Mouse (Mus musculus): ENCODE measurements at regions not wholly inside any gene's neighbourhood (a gene's known extent, or its start where the extent isn't known, plus 50 kb on each side); places are given as distances from the start of the nearest gene placed in this dataset.

- DNase-seq (ENCODE audit: low spot score) = no peak
Measured at GRCm38 (mm10) chr4:39508866-39509265, 58.8 kb downstream of the 1700009N14Rik start.

- DNase-seq (ENCODE audit: low spot score) = no peak
Measured at GRCm38 (mm10) chr4:39527492-39527891, 77.4 kb downstream of the 1700009N14Rik start.

- DNase-seq (ENCODE audit: low spot score) = no peak
Measured at GRCm38 (mm10) chr4:39528661-39529060, 78.6 kb downstream of the 1700009N14Rik start.

GRCm38 (mm10) chr4:39556101-39556763 is 106.1 kb downstream of the 1700009N14Rik start:
- DNase-seq (ENCODE audit: low spot score) = no peak

GRCm38 (mm10) chr4:39597426-39597825 is 147.3 kb downstream of the 1700009N14Rik start:
- no peak for DNase-seq (ENCODE audit: low spot score)

GRCm38 (mm10) chr4:39605046-39605445 is 155.0 kb downstream of the 1700009N14Rik start:
- DNase-seq (ENCODE audit: low spot score) = no peak

- DNase-seq (ENCODE audit: low spot score) = no peak
Measured at GRCm38 (mm10) chr4:39644136-39644535, 194.0 kb downstream of the 1700009N14Rik start.

GRCm38 (mm10) chr4:39644849-39645248 is 194.8 kb downstream of the 1700009N14Rik start:
- no peak for DNase-seq (ENCODE audit: low spot score)

GRCm38 (mm10) chr4:39660538-39660937 is 210.4 kb downstream of the 1700009N14Rik start:
- DNase-seq (ENCODE audit: low spot score) = no peak

GRCm38 (mm10) chr4:39672609-39673008 is 222.5 kb downstream of the 1700009N14Rik start:
- no peak for DNase-seq (ENCODE audit: low spot score)

GRCm38 (mm10) chr4:39695236-39695635 is 245.1 kb downstream of the 1700009N14Rik start:
- no peak for DNase-seq (ENCODE audit: low spot score)

- DNase-seq (ENCODE audit: low spot score) = peak; percentile 53
Measured at GRCm38 (mm10) chr4:39697565-39697964, 247.5 kb downstream of the 1700009N14Rik start.

- DNase-seq (ENCODE audit: low spot score) = no peak
Measured at GRCm38 (mm10) chr4:39699347-39699746, 249.3 kb downstream of the 1700009N14Rik start.

- no peak for DNase-seq (ENCODE audit: low spot score)
Measured at GRCm38 (mm10) chr4:39717477-39717876, 267.4 kb downstream of the 1700009N14Rik start.

- DNase-seq (ENCODE audit: low spot score) = no peak
Measured at GRCm38 (mm10) chr4:39718691-39719090, 268.6 kb downstream of the 1700009N14Rik start.

GRCm38 (mm10) chr4:39719951-39720350 is 269.9 kb downstream of the 1700009N14Rik start:
- DNase-seq (ENCODE audit: low spot score) = no peak

- no peak for DNase-seq (ENCODE audit: low spot score)
Measured at GRCm38 (mm10) chr4:39721524-39721923, 271.4 kb downstream of the 1700009N14Rik start.

GRCm38 (mm10) chr4:39765586-39765985 is 315.5 kb downstream of the 1700009N14Rik start:
- no peak for DNase-seq (ENCODE audit: low spot score)

- no peak for DNase-seq (ENCODE audit: low spot score)
Measured at GRCm38 (mm10) chr4:39791096-39791495, 341.0 kb downstream of the 1700009N14Rik start.

- no peak for DNase-seq (ENCODE audit: low spot score)
Measured at GRCm38 (mm10) chr4:39809950-39810349, 332.9 kb upstream of the Aco1 start.

GRCm38 (mm10) chr4:39812766-39813165 is 330.1 kb upstream of the Aco1 start:
- DNase-seq (ENCODE audit: low spot score) = no peak

- DNase-seq (ENCODE audit: low spot score) = no peak
Measured at GRCm38 (mm10) chr4:39815620-39816019, 327.3 kb upstream of the Aco1 start.

GRCm38 (mm10) chr4:39817675-39818074 is 325.2 kb upstream of the Aco1 start:
- no peak for DNase-seq (ENCODE audit: low spot score)

- DNase-seq (ENCODE audit: low spot score) = no peak
Measured at GRCm38 (mm10) chr4:39833634-39834033, 309.2 kb upstream of the Aco1 start.
